Mouse (Mus musculus): ENCODE data around the gene Sh3tc1.

DNA sequence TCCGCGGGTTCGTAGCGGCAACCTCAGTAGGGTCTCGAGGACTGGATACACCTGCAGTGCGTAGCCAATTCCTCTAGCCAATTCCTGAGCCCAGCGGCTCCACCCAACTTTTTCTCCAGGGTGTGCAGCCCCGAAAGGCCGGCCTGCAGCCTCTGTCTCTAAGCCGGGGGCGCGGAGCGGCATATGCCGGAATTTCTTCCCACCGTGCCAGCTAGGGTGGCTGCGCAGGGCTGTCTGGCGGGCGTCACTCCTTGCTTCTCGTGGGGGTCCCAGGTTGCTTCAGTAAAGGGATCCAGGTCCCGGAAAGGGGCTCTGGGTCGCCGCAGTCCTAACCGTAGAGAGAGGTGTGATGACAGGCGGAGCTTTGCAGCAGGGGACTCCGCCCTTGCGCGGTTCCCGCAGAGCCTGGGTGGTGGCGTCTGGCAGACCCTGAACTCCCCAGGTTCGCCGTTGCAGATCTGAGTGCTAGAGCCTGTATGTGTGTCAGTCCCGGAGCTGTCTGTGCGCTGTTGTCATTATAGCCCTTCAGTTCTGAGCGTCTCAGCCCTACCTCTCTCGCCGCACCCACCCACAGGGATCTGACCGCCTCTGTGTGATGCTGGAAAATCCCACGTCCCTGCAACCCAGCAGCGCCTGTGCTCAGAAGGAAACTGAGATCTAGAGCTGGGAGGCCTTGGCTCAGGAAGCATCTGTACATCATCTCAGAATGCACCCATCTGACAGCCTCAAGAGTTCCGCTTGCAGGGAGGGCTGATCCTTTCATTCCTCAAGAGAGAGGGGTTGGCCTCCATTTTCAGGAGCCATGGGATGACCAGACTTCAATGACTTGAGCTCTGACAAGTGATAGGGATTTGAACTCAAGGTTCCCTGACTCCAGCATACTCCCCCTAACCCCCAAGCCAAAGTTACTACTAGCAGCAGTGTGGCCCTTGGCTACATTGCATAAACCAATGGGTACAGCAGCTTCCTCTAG, 18.6 kb upstream of the Sh3tc1 start:
- TF ChIP-seq POLR2A (IDR thresholded peaks at IDR 0.05; ENCODE audit: control insufficient read depth, low read depth, low read length) (no peak), CTCF (IDR thresholded peaks at IDR 0.05; ENCODE audit: control insufficient read depth, insufficient read depth, insufficient replicate concordance, low read depth, low read length) (no peak)
